Mouse (Mus musculus): ENCODE data around the gene Gstt1.
"Not testable (repeated sequence)": the region's sequence is repeated elsewhere in the genome, so short reads cannot be mapped to it uniquely, and the experiment has no call there.

GRCm38 (mm10) chr10:75843898-75844297, 45.5 kb upstream of the Gstt1 start:
- TF ChIP-seq POLR2A (IDR thresholded peaks at IDR 0.05; ENCODE audit: low read depth, low read length); CTCF (conservative IDR thresholded peaks at IDR 0.05; ENCODE audit: insufficient read depth, insufficient read length, low read depth, low read length): not testable (repeated sequence)
